Mouse (Mus musculus) spleen, embryonic (tissue): ENCODE measurements around the gene Tbc1d5.

Experiments
- CTCF ChIA-PET: fragments of 350-600 bp; sonication (Branson Sonifier 250); formaldehyde crosslinking; loops from one replicate; lab custom pipeline; 2022; lab: Charles Lee

Gene Tbc1d5

DNA sequence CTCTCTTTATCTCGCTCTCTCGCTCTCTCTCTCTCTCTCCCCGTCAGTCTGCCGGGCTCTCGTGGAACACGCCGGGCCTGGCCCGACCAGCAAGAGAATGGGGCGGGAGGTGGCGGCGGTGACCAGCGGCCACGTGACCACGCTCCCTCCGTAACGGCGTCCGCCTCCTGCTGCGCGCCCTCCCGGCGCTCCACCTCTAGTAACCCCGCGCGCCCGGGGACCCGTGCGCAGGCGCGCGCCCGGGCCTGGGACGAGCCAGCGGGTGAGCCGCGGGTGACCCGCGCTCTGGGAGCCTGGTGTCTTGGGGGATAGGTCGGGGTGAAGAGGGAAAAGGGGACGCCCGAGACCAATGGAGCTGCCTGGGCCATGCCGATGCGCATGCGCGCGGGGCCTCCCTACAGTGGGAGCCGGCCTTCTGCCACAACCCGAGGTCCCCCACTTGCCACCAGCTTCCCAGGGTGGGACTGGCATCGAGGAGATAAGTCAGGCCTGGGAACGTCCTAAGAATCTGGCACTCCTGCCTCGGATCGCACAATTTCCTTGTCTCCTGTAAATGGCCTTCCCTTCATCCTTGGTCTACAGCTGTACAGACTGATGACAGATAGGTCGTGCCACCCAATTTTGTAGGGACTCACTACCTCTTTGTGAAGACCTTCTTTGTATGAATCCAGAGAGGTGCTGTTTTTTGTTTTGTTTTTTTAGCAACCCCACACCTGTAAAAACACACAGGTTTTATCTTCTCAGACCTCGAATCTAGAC is at the start of gene Tbc1d5:
TSS of gene Tbc1d5 (minus strand) at position 158 of the 759 bp plus-strand sequence.
- CTCF ChIA-PET, result interaction anchor here (0.9 to 1.1 kb wide), 2 partner anchors 9 to 46 kb away, joined by 4 read pairs; no protein-coding TSS in a partner anchor

DNA sequence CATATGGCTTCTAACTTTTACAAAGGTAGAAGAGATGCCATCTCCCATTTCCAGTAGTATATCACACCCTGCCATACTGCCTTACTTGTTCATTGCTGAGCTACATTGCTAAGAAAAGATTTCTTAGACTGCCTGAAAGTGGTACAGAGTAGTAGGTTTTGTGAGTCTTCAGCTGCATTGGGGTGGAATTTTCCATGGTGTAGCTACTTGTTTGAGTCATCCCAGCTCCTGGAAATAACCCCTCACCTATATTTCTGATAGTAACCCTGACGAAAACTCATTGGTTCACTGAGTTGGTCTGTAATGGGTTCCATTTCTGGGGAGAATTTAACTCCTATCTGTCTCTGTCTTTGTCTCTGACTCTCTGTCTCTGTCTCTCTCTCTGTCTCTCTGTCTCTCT is 46.9 kb upstream of the Tbc1d5 start:
- CTCF ChIA-PET, result no interaction called here

DNA sequence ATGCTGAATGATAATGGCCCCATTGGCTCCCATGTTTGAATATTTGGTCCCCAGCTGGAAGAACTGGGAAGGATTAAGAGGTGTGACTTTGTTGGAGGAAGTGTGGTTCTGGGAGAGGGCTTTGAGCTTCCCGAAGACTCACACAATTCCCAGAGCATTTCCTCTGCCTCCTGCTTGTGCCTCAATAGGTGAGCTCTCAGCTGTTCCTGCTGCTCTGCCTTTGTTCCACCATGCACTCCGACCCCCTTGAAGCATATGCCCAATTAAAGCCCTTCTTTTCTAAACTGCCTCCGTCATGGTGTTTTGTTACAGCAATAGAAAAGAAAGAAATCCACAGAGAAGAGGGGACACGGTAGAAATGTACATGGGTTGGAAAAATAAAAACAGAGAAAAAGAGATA is 44.0 kb upstream of the Tbc1d5 start:
- CTCF ChIA-PET, result no interaction called here

DNA sequence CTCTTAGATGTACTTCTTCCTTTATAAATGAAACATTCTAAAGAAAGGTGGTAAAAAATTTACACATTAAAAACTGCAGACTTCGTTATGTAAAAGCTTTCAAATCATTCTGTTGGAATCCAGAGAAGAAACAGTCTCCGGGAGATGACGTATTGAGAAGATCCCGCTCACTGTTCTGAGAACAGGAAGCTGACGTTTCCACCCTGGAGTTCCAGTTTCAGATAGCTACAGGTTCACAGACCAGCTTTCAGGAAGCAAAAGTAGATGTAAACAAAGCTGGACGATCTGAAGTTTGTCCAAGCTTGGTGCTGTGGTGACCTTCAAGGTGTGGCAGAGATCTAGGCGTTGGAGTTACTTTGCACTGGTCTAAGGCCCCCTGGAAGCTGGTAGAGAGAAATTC is 41.9 kb upstream of the Tbc1d5 start:
- CTCF ChIA-PET, result interaction anchor here (0.6 kb wide), 1 partner anchor 68 kb away, joined by 6 read pairs; no protein-coding TSS in a partner anchor

DNA sequence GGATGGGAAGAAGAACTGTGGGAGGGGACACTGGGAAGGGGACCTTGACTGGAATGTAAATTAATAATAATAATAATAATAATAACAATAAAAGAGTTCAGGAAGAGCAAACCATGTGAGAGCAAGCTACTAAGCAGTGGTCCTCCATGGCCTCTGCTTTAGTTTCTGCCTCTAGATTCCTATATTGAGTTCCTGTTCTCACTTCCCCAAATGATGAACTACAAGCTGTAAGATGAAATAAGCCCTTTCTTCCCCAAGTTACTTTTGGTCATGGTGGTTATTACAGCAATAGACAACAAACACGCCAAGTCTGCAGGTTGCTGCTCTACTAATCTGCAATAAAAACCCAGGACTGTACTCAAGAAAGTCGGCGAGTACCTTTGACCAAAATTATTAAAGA is 40.7 kb upstream of the Tbc1d5 start:
- CTCF ChIA-PET, result interaction anchor here (0.5 to 0.7 kb wide), 3 partner anchors 15 to 565 kb away, joined by 3 to 4 read pairs (median 3); no protein-coding TSS in a partner anchor

DNA sequence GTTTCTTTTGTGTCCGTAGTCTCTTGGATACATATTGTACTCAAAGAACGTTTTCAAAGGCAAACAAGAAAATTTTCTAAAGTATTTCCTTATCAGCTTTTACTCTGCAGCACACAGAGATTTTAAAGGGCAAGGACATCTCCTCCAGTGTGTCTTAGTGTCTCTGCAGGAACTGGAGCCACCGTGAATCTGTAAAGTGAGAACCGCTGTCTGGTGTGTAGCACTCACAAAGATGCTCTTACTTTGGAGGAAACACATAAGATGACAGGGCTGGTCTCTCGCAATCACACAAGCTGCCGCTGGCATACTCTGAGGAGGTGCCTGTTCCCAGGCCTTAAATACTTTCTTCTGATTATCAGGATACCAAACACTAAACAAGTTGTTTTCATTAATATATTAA is 37.3 kb upstream of the Tbc1d5 start:
- CTCF ChIA-PET, result no interaction called here

DNA sequence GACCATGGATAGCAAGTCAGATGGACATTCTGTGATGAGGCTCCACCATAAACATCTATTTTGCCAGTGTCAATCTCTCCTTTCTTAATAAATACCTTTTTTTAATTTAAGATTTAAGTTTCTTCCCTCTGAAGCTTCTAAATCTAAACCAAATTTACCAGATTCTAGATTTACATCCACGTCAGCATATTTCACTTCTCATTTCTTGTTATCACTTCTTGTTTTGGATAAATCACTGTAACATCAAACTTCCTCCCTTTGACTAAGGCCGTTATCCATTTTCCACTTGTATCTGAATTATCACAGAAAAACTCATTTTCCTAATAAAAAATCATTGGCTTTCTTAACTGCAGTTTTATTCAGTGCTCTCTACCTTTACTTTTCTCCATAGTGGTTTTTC is 30.4 kb upstream of the Tbc1d5 start:
- CTCF ChIA-PET, result no interaction called here

DNA sequence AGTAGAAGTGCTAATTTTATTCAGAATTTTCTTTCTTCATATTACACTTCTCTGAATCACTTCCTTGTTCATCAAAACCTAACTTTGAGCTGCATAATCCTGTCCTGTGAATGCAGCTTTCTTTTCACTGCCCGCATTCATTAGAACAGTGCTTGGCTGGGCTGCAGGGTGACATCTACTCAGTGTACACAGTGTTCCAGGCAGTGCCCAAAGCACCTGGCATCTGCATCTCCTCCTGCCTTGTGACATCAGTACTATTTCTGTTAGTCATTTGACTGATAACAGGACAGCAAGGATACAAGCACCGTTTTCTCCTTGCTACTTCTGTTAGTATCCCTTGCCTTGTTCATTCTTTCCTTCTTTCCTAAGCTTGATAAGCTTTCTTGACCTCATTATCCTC is 25.5 kb upstream of the Tbc1d5 start:
- CTCF ChIA-PET, result interaction anchor here (0.6 kb wide), 1 partner anchor 157 kb away, joined by 3 read pairs; no protein-coding TSS in a partner anchor

DNA sequence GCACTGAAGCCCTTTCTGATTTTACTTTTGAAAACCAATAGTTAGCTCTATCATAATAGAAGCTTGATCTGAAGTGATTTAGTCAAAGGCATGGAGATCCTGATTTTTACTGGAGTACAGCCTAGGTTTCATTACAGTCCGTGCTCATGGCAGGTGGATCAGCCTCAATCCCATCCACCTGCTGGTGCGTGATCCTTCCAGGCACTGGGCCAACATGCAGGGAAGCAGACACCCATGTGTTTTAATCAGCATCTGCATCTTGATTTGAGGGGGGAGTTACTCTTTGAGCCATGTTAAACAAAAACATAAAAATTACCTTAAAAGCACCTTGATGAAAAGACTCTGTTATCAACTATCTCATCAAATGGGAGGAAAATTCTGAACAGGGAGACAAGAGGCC is 16.4 kb upstream of the Tbc1d5 start:
- CTCF ChIA-PET, result no interaction called here

DNA sequence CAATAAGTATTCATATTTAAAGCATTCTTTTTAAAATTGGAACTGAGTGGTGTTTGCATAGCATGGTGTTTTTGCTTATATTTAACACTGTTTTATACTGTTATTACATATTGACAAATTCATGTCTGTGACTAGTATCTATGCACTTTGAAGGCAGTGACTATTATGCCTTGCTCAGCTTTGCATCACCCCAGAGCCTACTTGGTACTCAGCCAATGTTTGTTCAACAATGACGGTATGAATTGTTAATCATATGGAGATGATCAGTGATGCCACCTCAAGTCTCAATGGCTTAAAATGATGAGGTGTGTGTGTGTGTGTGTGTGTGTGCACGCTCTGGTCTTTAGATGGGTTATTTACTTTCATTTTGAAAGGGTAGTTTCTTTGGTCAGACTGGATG is 15.6 kb upstream of the Tbc1d5 start:
- CTCF ChIA-PET, result no interaction called here

DNA sequence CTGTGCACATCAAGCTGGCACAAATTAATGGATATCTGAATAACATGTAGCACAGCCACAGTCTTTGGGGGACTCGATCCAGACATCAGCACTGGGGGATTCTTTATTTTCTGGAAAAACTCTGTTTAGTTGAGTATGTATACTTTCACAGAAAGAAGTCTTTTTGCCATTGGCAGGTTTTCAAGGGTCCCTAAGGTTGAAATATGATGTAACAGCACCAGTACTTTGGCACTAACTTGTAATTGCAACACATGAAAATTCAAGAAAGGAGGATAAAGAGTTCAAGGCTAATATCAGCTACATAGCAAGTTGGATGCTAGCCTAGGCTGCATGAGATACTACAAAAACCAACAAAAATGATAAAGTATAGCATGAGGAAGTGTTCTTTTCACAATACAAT is 12.2 kb upstream of the Tbc1d5 start:
- CTCF ChIA-PET, result no interaction called here

DNA sequence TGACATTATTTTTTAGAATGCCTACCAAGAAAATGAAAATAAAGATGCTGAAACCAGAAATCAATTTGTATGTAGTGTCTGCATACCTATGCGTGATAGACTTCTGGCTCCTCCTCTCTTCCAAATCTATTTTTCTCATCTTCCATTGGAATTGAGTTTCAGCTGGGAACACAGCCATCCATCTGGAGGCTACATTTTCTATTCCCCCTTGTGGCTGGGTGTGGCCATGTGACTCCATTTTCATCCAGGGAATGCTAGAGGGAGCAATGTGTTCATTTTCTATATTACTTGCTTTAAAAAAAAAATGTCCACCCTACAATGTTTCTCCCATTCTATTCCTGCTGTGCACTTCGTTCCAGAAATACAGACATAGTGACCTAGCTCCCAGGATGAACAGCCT is 3.6 kb upstream of the Tbc1d5 start:
- CTCF ChIA-PET, result no interaction called here

DNA sequence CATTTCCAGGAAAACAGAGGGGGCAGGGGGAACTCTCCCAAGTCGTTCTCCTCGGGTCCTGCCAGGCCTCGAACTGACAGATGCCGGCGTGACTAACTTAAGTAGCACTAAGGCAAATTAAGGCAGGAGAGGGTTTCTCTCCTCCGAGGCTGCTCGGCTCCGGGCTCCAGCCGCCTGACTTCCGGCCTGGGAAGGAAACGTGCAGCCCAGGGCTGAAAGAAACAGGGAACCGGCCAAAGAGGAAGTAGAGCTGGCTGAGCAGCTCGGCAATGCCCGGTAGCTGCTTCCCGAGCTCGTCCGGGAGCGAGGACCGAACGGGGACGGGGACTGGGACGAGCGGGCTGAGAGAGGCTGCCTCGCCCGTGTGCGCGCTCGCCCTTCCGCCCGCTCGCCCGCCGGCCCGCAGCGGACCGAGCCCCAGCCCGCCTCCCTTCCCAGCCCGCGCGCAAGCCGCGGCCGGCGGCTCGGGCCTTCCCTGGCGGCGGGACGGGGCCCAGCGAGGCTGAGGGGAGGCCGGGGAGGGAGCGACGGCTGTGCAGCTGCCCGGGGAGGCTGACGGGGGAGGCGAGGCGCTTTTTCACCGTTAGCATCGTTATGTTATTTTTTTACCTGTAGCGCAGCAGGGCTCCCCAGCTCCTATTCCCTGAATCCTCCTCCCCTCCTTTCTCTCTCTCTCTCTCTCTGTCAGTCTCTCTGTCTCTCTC is 509 bp downstream of the Tbc1d5 start:
- CTCF ChIA-PET, result interaction anchor here (0.7 to 0.9 kb wide), 2 partner anchors 46 to 1178 kb away, joined by 4 to 5 read pairs; no protein-coding TSS in a partner anchor

DNA sequence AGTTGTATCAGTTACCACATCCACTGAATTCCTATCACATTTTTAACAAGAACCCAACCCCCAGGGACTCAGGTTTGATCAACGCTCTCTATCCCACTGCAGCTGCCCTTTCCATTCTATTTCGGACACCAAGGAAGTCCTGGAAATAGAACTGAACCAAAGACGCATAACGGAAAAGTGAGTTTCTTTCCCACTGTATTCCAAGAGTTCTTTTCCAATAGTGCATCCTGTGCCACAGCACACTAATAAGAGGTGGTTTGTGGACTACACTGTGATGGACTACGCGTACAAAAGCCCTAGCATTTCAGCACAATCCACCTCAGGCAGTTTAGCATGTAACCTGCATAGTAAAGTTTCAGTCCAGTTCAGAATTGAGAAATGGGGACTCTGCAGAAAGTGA is 1.2 kb downstream of the Tbc1d5 start:
- CTCF ChIA-PET, result interaction anchor here (0.7 to 0.9 kb wide), 2 partner anchors 45 to 1177 kb away, joined by 4 to 5 read pairs; no protein-coding TSS in a partner anchor

DNA sequence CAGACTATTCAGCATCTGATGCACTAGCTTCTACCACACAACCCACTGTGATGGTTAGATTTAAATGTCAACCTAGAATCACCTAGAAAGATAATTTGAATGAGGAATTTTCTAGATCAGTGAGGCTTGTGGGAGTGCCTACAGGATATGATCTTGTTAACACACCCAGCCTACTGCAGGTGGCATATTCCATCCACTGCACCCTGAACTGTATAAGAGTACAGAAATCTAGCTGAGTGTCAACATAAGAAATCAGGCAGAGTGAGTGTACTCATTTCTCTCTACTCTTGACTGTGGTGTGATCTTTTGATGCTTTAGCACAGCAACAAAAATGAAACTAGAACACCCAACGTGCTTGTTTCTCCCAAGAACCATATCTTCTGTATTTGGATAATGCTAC is 6.8 kb downstream of the Tbc1d5 start:
- CTCF ChIA-PET, result no interaction called here

DNA sequence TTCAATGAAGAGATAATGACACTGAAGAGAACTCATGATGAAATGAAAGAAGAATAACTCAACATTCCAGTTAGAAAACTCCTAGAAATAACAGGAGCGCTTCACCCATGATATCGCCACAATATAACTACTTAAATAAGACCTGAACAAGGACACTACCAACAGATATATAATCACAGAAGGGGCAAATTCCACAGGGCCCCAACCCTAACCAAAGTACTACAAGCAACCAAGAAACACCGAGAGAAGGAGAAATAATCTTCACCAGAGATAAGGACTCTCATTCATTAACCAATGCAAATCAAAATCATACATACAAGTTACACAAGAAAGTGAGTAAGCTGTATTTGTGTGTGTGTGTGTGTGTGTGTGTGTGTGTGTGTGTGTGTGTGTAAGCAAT is 7.6 kb downstream of the Tbc1d5 start:
- CTCF ChIA-PET, result no interaction called here

DNA sequence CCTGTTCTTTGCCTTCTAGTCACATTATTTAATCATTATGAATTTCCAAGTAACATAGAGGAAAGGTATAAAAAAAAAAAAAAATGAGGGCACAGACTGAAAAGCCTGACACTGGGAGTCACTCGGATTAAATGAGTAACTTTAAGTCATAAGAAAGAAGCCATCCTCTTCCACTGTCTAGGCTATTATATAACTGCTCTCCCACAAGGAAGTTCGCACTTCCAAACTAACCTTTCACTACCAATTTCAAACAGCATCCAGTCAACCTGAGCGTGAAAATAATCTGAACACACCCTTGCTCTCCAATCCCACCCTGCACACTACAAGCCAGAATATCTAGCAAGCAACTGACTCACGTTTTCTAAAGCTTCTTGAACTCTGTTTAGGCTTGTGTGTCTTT is 9.2 kb downstream of the Tbc1d5 start:
- CTCF ChIA-PET, result no interaction called here

DNA sequence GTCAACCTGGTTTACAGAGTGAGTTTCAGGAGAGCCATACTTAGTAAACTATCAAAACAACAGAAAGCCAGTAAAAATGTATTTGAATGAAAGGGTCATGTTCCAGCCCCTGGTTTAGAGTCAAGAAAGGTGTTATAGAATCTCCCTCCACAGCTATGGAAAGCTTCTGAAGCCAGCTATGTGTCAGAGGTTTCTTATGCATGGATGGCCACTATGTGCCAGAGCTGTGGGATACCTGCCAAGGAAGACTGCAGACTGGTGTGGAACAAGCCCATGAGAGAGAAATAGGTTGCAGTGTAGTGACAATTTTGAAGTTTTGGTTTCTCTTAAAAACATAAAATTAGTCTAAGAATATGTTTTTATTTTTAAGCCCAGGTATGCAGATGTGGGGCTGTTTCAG is 16.8 kb downstream of the Tbc1d5 start:
- CTCF ChIA-PET, result no interaction called here

DNA sequence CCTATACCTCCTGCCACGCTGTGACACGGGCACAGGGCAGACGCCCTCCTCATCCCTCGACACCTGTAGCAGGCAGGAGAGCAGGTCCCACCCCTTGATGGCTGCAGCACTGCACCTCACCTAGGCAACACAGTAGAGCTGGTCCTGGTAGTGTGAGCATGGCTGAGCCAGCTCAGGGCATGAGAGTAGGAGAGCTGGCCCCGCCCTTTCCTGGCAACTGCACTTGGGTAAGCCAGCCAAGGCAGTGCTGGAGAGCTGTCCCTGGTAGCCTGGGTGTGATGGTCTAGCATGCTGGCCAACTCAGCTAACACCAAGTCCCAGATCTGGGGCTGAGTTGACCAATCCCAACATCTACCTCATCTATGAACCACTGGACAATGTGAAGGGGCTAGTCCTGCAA is 19.9 kb downstream of the Tbc1d5 start:
- CTCF ChIA-PET, result no interaction called here

DNA sequence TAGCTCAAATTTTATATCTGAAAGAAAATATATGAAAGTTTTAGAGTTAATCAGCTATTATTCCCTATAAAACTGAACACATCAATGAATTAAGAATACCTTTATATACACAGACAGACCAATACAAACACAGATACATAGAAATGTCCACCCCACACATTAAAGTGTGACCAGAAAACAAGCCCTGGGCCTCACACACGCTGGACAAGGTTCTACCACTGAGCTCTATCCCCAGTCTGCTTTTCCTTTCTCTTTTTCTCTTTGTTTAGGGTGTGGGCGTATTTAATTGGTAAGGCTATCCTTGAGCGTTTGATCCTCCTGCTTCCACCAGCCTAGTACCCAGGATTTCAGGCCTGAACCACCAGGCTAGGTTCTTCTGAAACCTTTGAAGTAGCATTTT is 28.2 kb downstream of the Tbc1d5 start:
- CTCF ChIA-PET, result interaction anchor here (0.5 to 0.6 kb wide), 2 partner anchors 18 to 20 kb away, joined by 3 read pairs; no protein-coding TSS in a partner anchor

DNA sequence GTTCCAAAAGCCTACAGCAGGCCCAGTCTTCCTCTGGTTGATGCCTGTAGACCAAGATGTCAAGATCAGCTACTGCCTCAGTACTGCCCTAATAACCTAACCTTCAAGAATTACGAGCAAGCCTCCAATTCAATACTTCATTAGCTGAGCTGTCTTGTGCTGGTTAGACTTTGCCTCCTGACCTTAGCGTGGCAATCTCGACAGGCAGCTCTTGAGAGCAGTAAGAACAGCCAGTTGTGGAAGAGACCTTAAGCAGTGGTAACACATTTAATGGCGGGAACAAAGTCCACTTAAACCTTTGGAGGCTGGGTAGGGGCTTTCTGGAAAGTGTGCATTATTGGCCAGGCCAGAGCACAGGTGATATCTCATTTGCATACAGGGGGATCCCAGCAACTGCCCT is 34.2 kb downstream of the Tbc1d5 start:
- CTCF ChIA-PET, result no interaction called here

DNA sequence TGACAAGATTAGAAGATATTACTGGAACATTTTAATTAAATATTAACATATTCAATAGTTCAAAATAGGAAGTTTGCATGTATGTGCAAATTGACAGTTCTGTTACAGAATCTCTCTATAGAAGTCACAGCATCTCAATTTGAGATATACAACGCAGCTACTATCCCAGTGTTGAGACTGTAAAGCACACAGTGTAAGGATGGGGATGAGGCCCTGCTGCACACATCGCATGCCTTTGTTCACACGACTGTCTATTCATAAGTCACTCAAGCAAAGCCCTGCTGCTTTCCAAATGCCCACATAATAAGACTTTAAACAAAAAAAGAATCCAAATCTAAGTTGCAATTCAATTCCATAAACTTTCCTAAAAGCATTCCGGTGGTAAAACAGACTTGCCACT is 37.1 kb downstream of the Tbc1d5 start:
- CTCF ChIA-PET, result no interaction called here

DNA sequence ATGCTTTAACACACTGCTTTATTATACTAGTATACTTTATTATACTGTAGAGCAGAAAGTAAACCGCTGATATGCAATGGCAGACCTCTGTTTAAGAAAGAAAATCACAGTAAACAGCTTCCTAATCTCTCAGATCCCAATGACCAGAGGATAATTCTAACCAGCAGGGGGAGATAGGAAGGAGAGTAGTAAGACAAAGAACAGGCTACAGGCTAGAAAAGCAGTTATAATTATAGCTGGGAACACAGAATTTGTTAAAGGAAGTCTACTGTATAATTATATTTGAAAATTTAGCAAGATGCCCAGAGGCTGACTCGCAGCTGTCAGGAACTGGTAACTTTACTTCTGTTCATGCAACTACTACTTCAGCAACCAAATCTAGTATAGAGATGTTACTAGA is 68.0 kb downstream of the Tbc1d5 start:
- CTCF ChIA-PET, result interaction anchor here (0.6 kb wide), 1 partner anchor 9 kb away, joined by 4 read pairs; no protein-coding TSS in a partner anchor
